Comparison of ENCODE assay signal across 11 mouse cellular contexts in the genomic region with DNA sequence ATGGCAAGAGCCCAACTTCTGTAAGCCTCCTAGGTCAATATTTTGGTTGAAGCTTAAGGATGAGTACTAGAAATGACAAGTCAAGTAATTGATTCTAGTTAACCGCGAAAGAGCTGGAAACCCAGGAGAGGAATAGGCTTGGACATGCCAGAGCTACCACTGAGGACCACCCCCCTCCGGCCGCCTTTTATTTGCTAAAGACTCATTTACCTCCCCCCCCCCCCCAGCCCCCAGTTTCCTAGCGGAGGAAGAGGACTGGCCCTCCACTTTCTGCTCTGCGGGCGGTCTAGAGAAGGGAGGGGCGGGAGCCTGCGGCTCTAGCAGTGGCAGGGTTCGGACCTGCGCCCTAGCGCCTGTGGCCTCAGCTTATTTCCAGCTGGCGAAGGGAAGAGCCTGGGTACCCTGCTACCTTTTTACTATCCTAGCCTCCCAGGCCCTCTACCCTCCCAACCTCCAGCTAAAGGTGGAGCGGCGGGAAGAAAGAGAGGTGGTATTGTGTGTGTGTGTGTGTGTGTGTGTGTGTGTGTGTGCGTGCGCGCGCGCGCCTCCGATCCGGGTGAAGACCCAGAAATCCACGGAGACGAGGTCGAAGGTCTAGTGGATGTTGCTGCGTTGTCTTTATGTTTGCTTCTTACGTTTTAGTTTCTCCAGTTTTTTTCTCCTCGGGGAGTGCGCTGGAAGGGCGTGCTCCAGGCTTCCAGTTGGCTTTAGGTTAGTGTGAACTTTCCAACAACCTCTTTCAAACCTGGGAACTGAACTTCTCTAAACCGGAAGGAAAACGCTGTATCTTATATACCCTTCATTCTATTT. TPM values are rescaled to one million over a fixed set of nuclear protein-coding genes. Genes with fewer than 3 reads are reported as not detected.
DNase-seq lines count a peak whose midpoint lies in the region; ATAC-seq lines count a peak whose summit lies in the region.
"Had no signal": no experiment of that assay in that cellular context is flagged by ENCODE, and none has a peak within 500 bp of the region (broad histone marks: within the 10 kb centered on the region; RNA-seq: fewer than 3 reads in every experiment).

No protein-coding gene starts in this region.

- ATAC-seq in forebrain, embryonic 12.5 days (ENCODE audit: low FRiP score) = peak; percentile 17; the same call in 1 of the 2 replicates
- ATAC-seq in forebrain, embryonic 15.5 days (replicated peaks) = no peak
- ATAC-seq in hindbrain, embryonic 11.5 days (ENCODE audit: low FRiP score) = 0 out of 2 replicates have a peak, but pooled peaks have one; percentile 7
- no peak for ATAC-seq in midbrain, embryonic 14.5 days (ENCODE audit: low FRiP score, low TSS enrichment)

- DNase-seq in ES-CJ7 (ENCODE audit: low read depth, low spot score) = peak; percentile 87
- peak; percentile 53 for DNase-seq in hindbrain, embryonic 11.5 days (ENCODE audit: low spot score)
- DNase-seq in midbrain, embryonic 14.5 days = peak; percentile 37
- no peak for DNase-seq in left cerebral cortex, adult 8-10 months (ENCODE audit: low spot score in 2 of 2)
- DNase-seq in B cell, adult 2 months = no peak
- no peak for DNase-seq in lung, postnatal 10 days
- DNase-seq: layer of hippocampus, postnatal 36 days had no signal

- H3K4me1 ChIP-seq in forebrain, embryonic 12.5 days = peaks cover 42% of the 10 kb centered on the region
- peaks cover 20% of the 10 kb centered on the region for H3K4me1 ChIP-seq in forebrain, embryonic 15.5 days
- H3K4me1 ChIP-seq in hindbrain, embryonic 11.5 days (replicated peaks; ENCODE audit: control insufficient read depth, insufficient read depth, low read length) = peaks cover 5% of the 10 kb centered on the region
- H3K4me1 ChIP-seq in midbrain, embryonic 14.5 days (ENCODE audit: control insufficient read depth, insufficient read depth, low read length) = 0 out of 2 replicates have a peak, but pooled peaks cover 4% of the 10 kb centered on the region

- H3K9me3 ChIP-seq in forebrain, embryonic 12.5 days = no peaks in the 10 kb centered on the region
- H3K9me3 ChIP-seq in forebrain, embryonic 15.5 days = no peaks in the 10 kb centered on the region
- H3K9me3 ChIP-seq in hindbrain, embryonic 11.5 days (ENCODE audit: control insufficient read depth, low read length) = no peaks in the 10 kb centered on the region
- no peaks in the 10 kb centered on the region for H3K9me3 ChIP-seq in midbrain, embryonic 14.5 days (ENCODE audit: control insufficient read depth, low read length)

- peak overlapping the region; percentile 23 for H3K4me3 ChIP-seq in forebrain, embryonic 12.5 days (replicated peaks)
- no peak overlapping the region; the same call in 1 of the 2 replicates for H3K4me3 ChIP-seq in forebrain, embryonic 15.5 days
- H3K4me3 ChIP-seq in hindbrain, embryonic 11.5 days (ENCODE audit: low read depth, low read length) = no peak overlapping the region
- 0 out of 2 replicates have a peak overlapping the region, but pooled peaks have one; percentile 10 for H3K4me3 ChIP-seq in midbrain, embryonic 14.5 days (replicated peaks; ENCODE audit: low read depth, low read length)

- peaks cover 94% of the 10 kb centered on the region for H3K27me3 ChIP-seq in forebrain, embryonic 12.5 days
- H3K27me3 ChIP-seq in forebrain, embryonic 15.5 days = peaks cover 87% of the 10 kb centered on the region
- H3K27me3 ChIP-seq in hindbrain, embryonic 11.5 days (ENCODE audit: control insufficient read depth, insufficient read depth, low read length) = peaks cover 94% of the 10 kb centered on the region
- peaks cover 91% of the 10 kb centered on the region for H3K27me3 ChIP-seq in midbrain, embryonic 14.5 days (ENCODE audit: control insufficient read depth, insufficient read depth, low read length)

- H3K9ac ChIP-seq in forebrain, embryonic 12.5 days = peak overlapping the region; percentile 22; the same call in 1 of the 2 replicates
- no peak overlapping the region for H3K9ac ChIP-seq in forebrain, embryonic 15.5 days (replicated peaks)
- H3K9ac ChIP-seq in hindbrain, embryonic 11.5 days (ENCODE audit: low read depth, low read length) = no peak overlapping the region
- H3K9ac ChIP-seq in midbrain, embryonic 14.5 days (replicated peaks; ENCODE audit: low read length) = no peak overlapping the region

- peak overlapping the region; percentile 37 for H3K4me2 ChIP-seq in forebrain, embryonic 12.5 days
- H3K4me2 ChIP-seq in forebrain, embryonic 15.5 days (replicated peaks) = no peak overlapping the region
- 0 out of 2 replicates have a peak overlapping the region, but pooled peaks have one; percentile 14 for H3K4me2 ChIP-seq in hindbrain, embryonic 11.5 days (replicated peaks; ENCODE audit: low read depth, low read length)
- peak overlapping the region; percentile 20 for H3K4me2 ChIP-seq in midbrain, embryonic 14.5 days (ENCODE audit: low read length)

- under 1% methylated on average over 32 of the region's 33 CpGs for WGBS in forebrain, embryonic 12.5 days
- WGBS in forebrain, embryonic 15.5 days = under 1% methylated on average over 32 of the region's 33 CpGs
- WGBS in hindbrain, embryonic 11.5 days = 0% methylated on average over 32 of the region's 33 CpGs
- WGBS in midbrain, embryonic 14.5 days = under 1% methylated on average over 33 of the region's 33 CpGs

- peak overlapping the region; percentile 61 for H3K27ac ChIP-seq in forebrain, embryonic 12.5 days
- no peak overlapping the region for H3K27ac ChIP-seq in forebrain, embryonic 15.5 days (replicated peaks)
- H3K27ac ChIP-seq in hindbrain, embryonic 11.5 days (ENCODE audit: low read depth, low read length) = 0 out of 2 replicates have a peak overlapping the region, but pooled peaks have one; percentile 25
- peak overlapping the region; percentile 57 for H3K27ac ChIP-seq in midbrain, embryonic 14.5 days (replicated peaks; ENCODE audit: low read depth, low read length)

- H3K36me3 ChIP-seq in forebrain, embryonic 12.5 days (replicated peaks) = no peaks in the 10 kb centered on the region
- no peaks in the 10 kb centered on the region for H3K36me3 ChIP-seq in forebrain, embryonic 15.5 days
- H3K36me3 ChIP-seq in hindbrain, embryonic 11.5 days (ENCODE audit: control insufficient read depth, insufficient read depth, low read length) = no peaks in the 10 kb centered on the region
- no peaks in the 10 kb centered on the region for H3K36me3 ChIP-seq in midbrain, embryonic 14.5 days (ENCODE audit: control insufficient read depth, insufficient read depth, low read length)

RNA-seq across cellular contexts. Expression of gene Nkx2-2, which starts 6.8 kb away (rescaled TPM):
- 7.7 and 9.2 TPM in 2 replicates for polyA plus RNA-seq in forebrain, embryonic 12.5 days (2016; fragmentation: Nextera tagmentation; extraction: Ambion mirVana)
- polyA plus RNA-seq in forebrain, embryonic 15.5 days (2015; fragmentation: Nextera tagmentation; extraction: Ambion mirVana) = 1.5 and 4.1 TPM in 2 replicates
- 3.4 and 5.7 TPM in 2 replicates for polyA plus RNA-seq in hindbrain, embryonic 11.5 days (2014; fragmentation: Nextera tagmentation; extraction: Ambion mirVana)
- polyA plus RNA-seq in midbrain, embryonic 14.5 days (2014; fragmentation: Nextera tagmentation; extraction: Ambion mirVana) = 6.2 and 6.5 TPM in 2 replicates
- total RNA-seq in left cerebral cortex, adult 8-10 months (2022) = 1 to 10 TPM; 5.6 to 7.0 (median 6.3) TPM
- polyA plus RNA-seq: C2C12; lung, embryonic 16.5 days had no signal

Comparison
In these comparisons a context has a peak if more than half of its experiments do, and no peak if none do; other contexts are left out.
1. ATAC-seq: peak in forebrain, embryonic 12.5 days (single experiment) and hindbrain, embryonic 11.5 days (single experiment); none in forebrain, embryonic 15.5 days (single experiment) and midbrain, embryonic 14.5 days (single experiment).
2. H3K4me3 ChIP-seq: peak in forebrain, embryonic 12.5 days (single experiment) and midbrain, embryonic 14.5 days (single experiment); none in forebrain, embryonic 15.5 days (single experiment) and hindbrain, embryonic 11.5 days (single experiment).
3. DNase-seq: peak in ES-CJ7 (single experiment), hindbrain, embryonic 11.5 days (single experiment) and midbrain, embryonic 14.5 days (single experiment); none in left cerebral cortex, adult 8-10 months (0 of 2), B cell, adult 2 months (0 of 2) and lung, postnatal 10 days (single experiment).